Mouse (Mus musculus) liver, embryonic 14.5 days (tissue): Measurements from ENCODE around the gene Pin1.

Experiments used
- CTCF ChIP-seq: IDR thresholded peaks from 2 replicates; pipeline ENCODE4 v1.5.1; 2016; ENCODE audit warnings: antibody characterized with exemption, low read depth, control low read depth
- EP300 ChIP-seq: IDR thresholded peaks from 2 replicates; pipeline ENCODE4 v1.6.1; 2016; ENCODE audit warnings: antibody characterized with exemption, low read depth

DNA sequence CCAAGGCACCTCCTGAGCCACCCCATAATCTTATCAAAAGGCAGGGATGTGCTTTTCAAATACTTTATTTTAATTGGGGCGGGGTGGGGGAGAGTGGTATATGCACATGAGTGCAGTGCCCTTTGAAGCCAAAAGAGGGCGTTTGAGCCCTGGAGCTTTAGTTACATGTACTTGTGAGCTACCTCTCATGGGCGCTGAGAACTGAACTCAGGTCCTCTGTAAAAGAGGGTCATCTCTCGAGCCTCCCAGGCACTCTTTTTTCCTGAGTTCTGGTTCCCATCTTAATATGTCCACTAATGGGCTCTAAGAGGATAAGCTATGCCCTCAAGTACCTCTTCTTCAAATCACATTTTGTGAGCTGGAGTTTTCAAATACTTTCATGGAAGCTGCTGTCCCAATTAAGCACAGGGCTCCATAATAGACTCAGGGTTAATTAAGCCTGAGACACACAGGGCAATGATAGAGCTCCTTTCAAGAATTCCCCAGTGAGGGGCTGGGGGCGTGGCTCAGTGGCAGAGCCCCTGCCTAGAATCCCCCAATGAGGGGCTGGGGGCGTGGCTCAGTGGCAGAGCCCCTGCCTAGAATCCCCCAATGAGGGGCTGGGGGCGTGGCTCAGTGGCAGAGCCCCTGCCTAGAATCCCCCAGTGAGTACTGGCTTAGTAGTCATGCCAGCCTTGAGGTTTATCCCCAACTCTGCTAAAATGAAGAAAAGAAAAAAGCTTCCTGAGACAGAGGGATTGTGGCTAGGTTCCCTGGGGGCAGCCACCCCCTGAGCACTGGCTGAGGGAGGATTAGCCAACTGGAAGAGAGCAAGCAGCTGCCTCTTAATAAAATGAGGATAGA lies 29.9 kb downstream of the Pin1 start:
- TF ChIP-seq CTCF (no peak), EP300 (no peak)
